Mouse (Mus musculus) thymus, adult 2 months (tissue): ENCODE data around the gene Gm49318.
A peak's percentile ranks its signal among the peaks of the same experiment; 100 is the strongest.

Source experiments
- CTCF ChIP-seq: fragments of 200-500 bp; IDR thresholded peaks from 2 replicates; pipeline ENCODE4 v1.5.1; 2012; ENCODE audit warnings: mild to moderate bottlenecking, control low read depth, low read length, moderate library complexity, borderline replicate concordance; ENCODE audit not compliant: control insufficient read depth, poor library complexity, insufficient read depth; ENCODE audit errors: extremely low read depth
- POLR2A ChIP-seq: fragments of 200-500 bp; IDR thresholded peaks from 2 replicates; pipeline ENCODE4 v1.6.1; 2012; ENCODE audit warnings: mild to moderate bottlenecking, low read length, control low read depth, moderate library complexity; ENCODE audit not compliant: control insufficient read depth, poor library complexity, insufficient read depth; ENCODE audit errors: extremely low read depth

GRCm38 (mm10) chr9:22054411-22055076 lies 16.5 kb downstream of the Gm49318 start:
- TF ChIP-seq CTCF = peak; percentile 83
- TF ChIP-seq POLR2A = no peak
